ENCODE assay signal across 8 mouse cellular contexts in the genomic region with DNA sequence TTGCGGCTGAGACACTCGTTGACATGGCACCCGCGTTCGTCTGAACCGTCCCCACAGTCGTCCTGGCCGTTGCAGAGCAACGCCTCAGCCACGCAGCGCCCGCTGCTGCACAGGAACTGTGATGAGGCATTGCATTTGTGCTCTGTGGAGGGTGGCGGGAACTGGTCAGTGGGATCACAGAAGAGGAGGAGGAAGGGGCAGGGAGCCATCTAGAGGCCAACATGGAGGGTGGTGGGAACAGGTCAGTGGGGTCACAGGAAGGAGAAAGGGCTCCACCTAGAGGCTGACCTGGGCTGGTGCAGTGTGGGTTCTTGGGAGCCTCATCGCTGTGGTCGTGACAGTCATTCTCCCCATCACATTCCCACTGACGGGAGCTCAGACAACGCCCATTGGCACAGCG. TPM values are rescaled to one million over a fixed set of nuclear protein-coding genes. Genes with fewer than 3 reads are reported as not detected.
DNase-seq lines count a peak whose midpoint lies in the region; ATAC-seq and TF ChIP-seq lines count a peak whose summit lies in the region.

No protein-coding gene starts in this region.

- H3K4me1 ChIP-seq in heart, embryonic 16.5 days (ENCODE audit: control insufficient read depth, insufficient read depth, low read length) = no peaks in the 10 kb centered on the region

- no peaks in the 10 kb centered on the region for H3K79me2 ChIP-seq in C2C12 (ENCODE audit: control insufficient read depth, insufficient read depth)

- no peak overlapping the region for H3K9ac ChIP-seq in heart, embryonic 16.5 days (ENCODE audit: low read length)

- H3K79me3 ChIP-seq in C2C12 (ENCODE audit: low read depth) = no peaks in the 10 kb centered on the region

- no peak overlapping the region for H3K4me2 ChIP-seq in heart, embryonic 16.5 days (ENCODE audit: low read depth, low read length)

- H3K36me3 ChIP-seq in heart, embryonic 16.5 days (ENCODE audit: control insufficient read depth, insufficient read depth) = peaks cover 15% of the 10 kb centered on the region
- peaks cover 93% of the 10 kb centered on the region for H3K36me3 ChIP-seq in C2C12 (ENCODE audit: control insufficient read depth, insufficient read depth)

- peak; percentile 18; the same call in 1 of the 2 replicates for ATAC-seq in heart, embryonic 16.5 days (replicated peaks; ENCODE audit: extremely low read depth, insufficient read depth, low FRiP score)

- no peak overlapping the region for H3ac ChIP-seq in C2C12 (ENCODE audit: control insufficient read depth, insufficient read length, low read depth)

- no peak overlapping the region for H3K4me3 ChIP-seq in heart, embryonic 16.5 days (ENCODE audit: low read length)
- H3K4me3 ChIP-seq in C2C12 (ENCODE audit: insufficient read depth, poor library complexity, severe bottlenecking) = no peak overlapping the region

- DNase-seq in heart, adult 11 months = no peak
- DNase-seq in cerebellum, postnatal 25 days = peak; percentile 51 to 65
- peak; percentile 52 for DNase-seq in lung, postnatal 10 days
- peak; percentile 31 for DNase-seq in thymus, postnatal 25 days
- DNase-seq in left cerebral cortex, adult 8-10 months (ENCODE audit: low spot score in 2 of 2) = no peak
- no peak for DNase-seq in urinary bladder, adult 2 months (ENCODE audit: low spot score)

- peak; percentile 72 for TF ChIP-seq CTCF in C2C12 (IDR thresholded peaks at IDR 0.05; ENCODE audit: control insufficient read depth, insufficient read depth, insufficient read length)

- no peak overlapping the region for H3K27ac ChIP-seq in heart, embryonic 16.5 days (ENCODE audit: low read length)

- H3K27me3 ChIP-seq in heart, embryonic 16.5 days (ENCODE audit: control insufficient read depth, insufficient read depth, low read length) = no peaks in the 10 kb centered on the region
- H3K27me3 ChIP-seq in C2C12 (ENCODE audit: control insufficient read depth, insufficient read depth, insufficient read length) = no peaks in the 10 kb centered on the region

- WGBS in heart, embryonic 16.5 days = 78% methylated on average over 18 of the region's 18 CpGs

- no peaks in the 10 kb centered on the region for H3K9me3 ChIP-seq in heart, embryonic 16.5 days (replicated peaks; ENCODE audit: control insufficient read depth, low read length)

TF ChIP-seq in C2C12, 6 proteins besides CTCF, POLR2A, EP300 and RAD21:
- TF ChIP-seq MAX (IDR thresholded peaks at IDR 0.05) = no peak
- no peak for TF ChIP-seq USF1 (IDR thresholded peaks at IDR 0.05; ENCODE audit: low read depth)
- TF ChIP-seq MYOG (IDR thresholded peaks at IDR 0.05; ENCODE audit: control insufficient read depth, extremely low read depth, insufficient read length) = no peak
- no peak for TF ChIP-seq MYOD1 (IDR thresholded peaks at IDR 0.05; ENCODE audit: control insufficient read depth, insufficient read length, low read depth)
- TF ChIP-seq FOSL1 (IDR thresholded peaks at IDR 0.05; ENCODE audit: insufficient read depth, low read length, poor library complexity, severe bottlenecking) = no peak
- no peak for TF ChIP-seq CEBPB (IDR thresholded peaks at IDR 0.05; ENCODE audit: low read depth)

RNA-seq across cellular contexts. Expression of a gene that starts 21.3 kb away (rescaled TPM):
- polyA plus RNA-seq in heart, embryonic 16.5 days (2015; fragmentation: Nextera tagmentation; extraction: Ambion mirVana) = 1.2 and 1.4 TPM in 2 replicates
- 1.2 TPM for polyA plus RNA-seq in C2C12 (2012; fragmentation: generic; extraction: Trizol)
- 1 to 10 TPM; 6.6 to 9.7 (median 8.4) TPM for total RNA-seq in left cerebral cortex, adult 8-10 months (2022)
- 0.04 and 0.07 TPM in 2 replicates for polyA plus RNA-seq in urinary bladder, adult 2 months (2012; rRNA removed)

RNA-seq across cellular contexts. Expression of a gene that starts 33.5 kb away (rescaled TPM):
- 127 and 132 TPM in 2 replicates for polyA plus RNA-seq in heart, embryonic 16.5 days (2015; fragmentation: Nextera tagmentation; extraction: Ambion mirVana)
- 340 TPM for polyA plus RNA-seq in C2C12 (2012; fragmentation: generic; extraction: Trizol)
- 10 to 100 TPM; 24.4 to 33.6 (median 25.7) TPM for total RNA-seq in left cerebral cortex, adult 8-10 months (2022)
- polyA plus RNA-seq in urinary bladder, adult 2 months (2012; rRNA removed) = 58.7 and 63.9 TPM in 2 replicates

RNA-seq across cellular contexts. Expression of a gene that starts 40.9 kb away (rescaled TPM):
- 59.8 and 72.0 TPM in 2 replicates for polyA plus RNA-seq in heart, embryonic 16.5 days (2015; fragmentation: Nextera tagmentation; extraction: Ambion mirVana)
- 0.42 TPM for polyA plus RNA-seq in C2C12 (2012; fragmentation: generic; extraction: Trizol)
- total RNA-seq in left cerebral cortex, adult 8-10 months (2022) = 1 to 10 TPM; 3.8 to 5.2 (median 4.6) TPM
- 21.2 and 32.1 TPM in 2 replicates for polyA plus RNA-seq in urinary bladder, adult 2 months (2012; rRNA removed)

RNA-seq across cellular contexts. Expression of a gene that starts 54.2 kb away (rescaled TPM):
- 0.46 and 0.84 TPM in 2 replicates for polyA plus RNA-seq in heart, embryonic 16.5 days (2015; fragmentation: Nextera tagmentation; extraction: Ambion mirVana)
- polyA plus RNA-seq in C2C12 (2012; fragmentation: generic; extraction: Trizol) = 9.7 TPM
- total RNA-seq in left cerebral cortex, adult 8-10 months (2022) = 1 to 10 TPM; 2.3 to 4.5 (median 3.0) TPM
- polyA plus RNA-seq in urinary bladder, adult 2 months (2012; rRNA removed) = 2.3 and 4.3 TPM in 2 replicates

Comparison
In these comparisons a context has a peak if more than half of its experiments do, and no peak if none do; other contexts are left out.
1. DNase-seq: peak in cerebellum, postnatal 25 days (2 of 2), lung, postnatal 10 days (single experiment) and thymus, postnatal 25 days (single experiment); none in heart, adult 11 months (single experiment), left cerebral cortex, adult 8-10 months (0 of 2) and urinary bladder, adult 2 months (single experiment).
2. RNA of a gene that starts 40.9 kb away (polyA plus RNA-seq): 59.8 to 72.0 TPM in heart, embryonic 16.5 days and 21.2 to 32.1 TPM in urinary bladder, adult 2 months; 0.42 TPM in C2C12 (single experiment); every median in the first group is over 10 times any median in the second.